Mouse (Mus musculus) intestine, postnatal 0 days (tissue): Measurements from ENCODE around the gene Cops7a. TPM values are rescaled to one million over a fixed set of nuclear protein-coding genes. Genes with fewer than 3 reads are reported as not detected.
A peak's percentile ranks its signal among the peaks of the same experiment; 100 is the strongest.

Source experiments
- ATAC-seq: fragments of 200-750 bp; cut with Nextera tagmentation; 2 replicates; pipeline ENCODE4 v1.8.0; 2017; ENCODE audit warnings: mild to moderate bottlenecking, moderate TSS enrichment, moderate library complexity
- H3K27ac ChIP-seq: fragments of 300-500 bp; sonication (generic); 2 replicates; pipeline ENCODE4 v1.5.1; 2014; ENCODE audit warnings: mild to moderate bottlenecking, low read depth, low read length, moderate library complexity
- H3K27me3 ChIP-seq: fragments of 300-500 bp; sonication (generic); replicated peaks from 2 replicates; pipeline ENCODE4 v1.6.1; 2014; ENCODE audit warnings: low read length, mixed read lengths; ENCODE audit not compliant: control insufficient read depth, insufficient read depth
- H3K36me3 ChIP-seq: fragments of 300-500 bp; sonication (generic); 2 replicates; pipeline ENCODE4 v1.6.1; 2014; ENCODE audit warnings: mild to moderate bottlenecking, moderate library complexity; ENCODE audit not compliant: control insufficient read depth, insufficient read depth
- H3K4me1 ChIP-seq: fragments of 300-500 bp; sonication (generic); replicated peaks from 2 replicates; pipeline ENCODE4 v1.6.1; 2014; ENCODE audit warnings: antibody characterized with exemption, low read length, mixed read lengths; ENCODE audit not compliant: control insufficient read depth, insufficient read depth
- H3K4me2 ChIP-seq: fragments of 300-500 bp; sonication (generic); replicated peaks from 2 replicates; pipeline ENCODE4 v1.6.1; 2014; ENCODE audit warnings: low read depth, mild to moderate bottlenecking, moderate library complexity
- H3K4me3 ChIP-seq: fragments of 300-500 bp; sonication (generic); 2 replicates; pipeline ENCODE4 v1.5.1; 2014; ENCODE audit warnings: low read depth, low read length
- H3K9ac ChIP-seq: fragments of 300-500 bp; sonication (generic); 2 replicates; pipeline ENCODE4 v1.6.1; 2014; ENCODE audit warnings: mild to moderate bottlenecking, low read depth, low read length
- H3K9me3 ChIP-seq: fragments of 300-500 bp; sonication (generic); 2 replicates; pipeline ENCODE4 v1.6.1; 2016; ENCODE audit warnings: mixed run types; ENCODE audit not compliant: control insufficient read depth
- CTCF ChIP-seq: sonication (generic); IDR thresholded peaks from 2 replicates; pipeline ENCODE4 v1.5.1; 2016; ENCODE audit warnings: low read depth, mild to moderate bottlenecking, control low read depth, antibody characterized with exemption, moderate library complexity
- WGBS: fragments of 180-500 bp; shearing (Covaris S2); extraction: QIAGEN DNeasy Blood & Tissue Kit; methylation state at CpG from one replicate; pipeline ENCODE4 v1.1.7; 2014; 5-methylcytosine and 5-hydroxymethylcytosine counted together
- polyA plus RNA-seq: library from polyadenylated mRNA; unstranded; fragments of >200 nt; fragmentation: Nextera tagmentation; extraction: Ambion mirVana; gene quantifications from 2 replicates; pipeline ENCODE4 v1.2.1, GENCODE M21; 2015

Gene Cops7a
- polyA plus RNA-seq, 1 experiment from 2014 or later, result 110 TPM

GRCm38 (mm10) chr6:124965747-124966146 is 409 bp upstream of the Cops7a start:
- Histone ChIP-seq H3K9me3 (no peaks in the 10 kb centered on the region), H3K4me1 (peaks cover 10% of the 10 kb centered on the region; the same call in 1 of the 2 replicates), H3K27ac (peak overlapping the region; percentile 93; the same call in 1 of the 2 replicates), H3K36me3 (peaks cover 6% of the 10 kb centered on the region), H3K9ac (peak overlapping the region; percentile 74), H3K4me2 (peak overlapping the region; percentile 85), H3K4me3 (peak overlapping the region; percentile 69), H3K27me3 (no peaks in the 10 kb centered on the region)
- ATAC-seq, result no peak
- TF ChIP-seq CTCF, result no peak
- 11% methylated on average over 15 of the region's 15 CpGs for WGBS

GRCm38 (mm10) chr6:124964638-124965037 is 700 bp downstream of the Cops7a start:
- H3K4me1 ChIP-seq, result peaks cover 10% of the 10 kb centered on the region; the same call in 1 of the 2 replicates
- 23% methylated on average over 16 of the region's 16 CpGs for WGBS
- peak; percentile 28 for ATAC-seq
- peaks cover 15% of the 10 kb centered on the region for H3K36me3 ChIP-seq
- H3K9ac ChIP-seq, result peak overlapping the region; percentile 74
- no peaks in the 10 kb centered on the region for H3K27me3 ChIP-seq
- no peaks in the 10 kb centered on the region for H3K9me3 ChIP-seq
- H3K27ac ChIP-seq, result peak overlapping the region; percentile 93
- TF ChIP-seq CTCF, result peak; percentile 21; the same call in 1 of the 2 replicates
- H3K4me2 ChIP-seq, result peak overlapping the region; percentile 85
- H3K4me3 ChIP-seq, result peak overlapping the region; percentile 69

GRCm38 (mm10) chr6:124961021-124961420 is 4.3 kb downstream of the Cops7a start:
- 87% methylated on average over 12 of the region's 12 CpGs for WGBS
- Histone ChIP-seq H3K36me3 (peaks cover 37% of the 10 kb centered on the region), H3K4me1 (peaks cover 4% of the 10 kb centered on the region; the same call in 1 of the 2 replicates), H3K9me3 (no peaks in the 10 kb centered on the region), H3K27me3 (no peaks in the 10 kb centered on the region), H3K4me2 (no peak overlapping the region), H3K27ac (no peak overlapping the region), H3K4me3 (no peak overlapping the region), H3K9ac (no peak overlapping the region)
- no peak for ATAC-seq
- TF ChIP-seq CTCF, result no peak

GRCm38 (mm10) chr6:124959960-124960359 is 5.4 kb downstream of the Cops7a start:
- Histone ChIP-seq H3K4me3 (no peak overlapping the region), H3K9ac (no peak overlapping the region), H3K9me3 (no peaks in the 10 kb centered on the region), H3K27me3 (no peaks in the 10 kb centered on the region), H3K4me2 (no peak overlapping the region), H3K27ac (no peak overlapping the region), H3K4me1 (peaks cover 4% of the 10 kb centered on the region; the same call in 1 of the 2 replicates), H3K36me3 (peaks cover 42% of the 10 kb centered on the region)
- TF ChIP-seq CTCF, result no peak
- ATAC-seq, result no peak
- 91% methylated on average over 13 of the region's 13 CpGs for WGBS

- Histone ChIP-seq H3K4me3 (no peak overlapping the region), H3K27ac (no peak overlapping the region), H3K27me3 (no peaks in the 10 kb centered on the region), H3K4me2 (no peak overlapping the region), H3K9ac (no peak overlapping the region), H3K9me3 (no peaks in the 10 kb centered on the region), H3K4me1 (no peaks in the 10 kb centered on the region), H3K36me3 (peaks cover 45% of the 10 kb centered on the region)
- 58% methylated on average over 3 of the region's 3 CpGs for WGBS
- no peak for ATAC-seq
- no peak for TF ChIP-seq CTCF
Observed at GRCm38 (mm10) chr6:124958127-124958526, 7.2 kb downstream of the Cops7a start.

GRCm38 (mm10) chr6:124955212-124955611 is 10.1 kb downstream of the Cops7a start:
- H3K9ac ChIP-seq, result no peak overlapping the region
- H3K27ac ChIP-seq, result no peak overlapping the region
- TF ChIP-seq CTCF, result no peak
- WGBS, result 92% methylated on average over 4 of the region's 4 CpGs
- H3K4me3 ChIP-seq, result no peak overlapping the region
- no peaks in the 10 kb centered on the region for H3K4me1 ChIP-seq
- ATAC-seq, result no peak
- peaks cover 35% of the 10 kb centered on the region for H3K36me3 ChIP-seq
- H3K4me2 ChIP-seq, result no peak overlapping the region
- H3K9me3 ChIP-seq, result no peaks in the 10 kb centered on the region
- H3K27me3 ChIP-seq, result no peaks in the 10 kb centered on the region
